Mouse (Mus musculus): ENCODE measurements around the gene Cers5.
"Not testable (repeated sequence)": the region's sequence is repeated elsewhere in the genome, so short reads cannot be mapped to it uniquely, and the experiment has no call there.

Gene Cers5

DNA sequence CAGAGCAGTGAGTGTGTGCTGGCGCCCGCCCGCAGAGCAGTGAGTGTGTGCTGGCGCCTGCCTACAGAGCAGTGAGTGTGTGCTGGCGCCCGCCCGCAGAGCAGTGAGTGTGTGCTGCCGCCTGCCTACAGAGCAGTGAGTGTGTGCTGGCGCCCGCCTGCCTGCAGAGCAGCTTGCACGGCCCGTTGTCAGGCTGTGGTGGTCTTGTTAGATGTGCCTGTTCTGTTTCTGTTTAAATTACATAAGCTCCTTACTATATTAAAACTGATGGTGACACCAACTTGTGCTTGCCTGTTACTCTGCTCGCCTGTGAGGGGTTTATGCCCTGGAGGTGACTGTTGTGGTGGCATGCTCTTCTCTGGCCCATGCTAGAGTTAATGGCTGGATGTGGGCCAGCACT, 64.5 kb downstream of the Cers5 start:
- no peak for DNase-seq (ENCODE audit: low spot score)

DNA sequence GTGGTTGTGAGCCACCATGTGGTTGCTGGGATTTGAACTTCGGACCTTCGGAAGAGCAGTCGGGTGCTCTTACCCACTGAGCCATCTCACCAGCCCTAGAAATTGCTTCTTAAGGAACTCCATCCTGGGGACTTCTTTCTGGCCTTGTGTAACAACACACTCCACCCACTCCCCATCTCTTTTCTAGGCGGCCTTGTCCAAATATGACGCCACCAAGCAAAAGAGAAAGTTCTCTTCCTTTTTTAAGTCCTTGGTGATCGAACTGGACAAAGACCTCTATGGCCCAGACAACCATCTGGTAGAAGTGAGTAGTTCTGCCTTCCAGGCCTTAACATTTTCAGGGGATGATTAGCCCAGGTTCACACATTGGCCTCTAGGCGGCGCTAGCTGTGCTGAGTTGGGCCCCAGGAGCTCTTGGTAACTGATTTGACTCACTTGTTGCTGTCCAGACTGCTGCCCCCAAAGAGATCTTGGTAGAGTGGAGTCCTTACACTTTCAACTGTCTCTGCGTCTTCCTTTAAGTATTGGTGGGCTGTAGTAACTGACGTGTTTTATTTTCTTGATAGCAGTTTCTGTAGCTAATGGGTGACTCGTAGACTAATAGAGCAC, 67.1 kb downstream of the Cers5 start, which contains the start of gene Gm17349:
Gene Gm17349, minus strand, starts transcription at position 51 of the 609 bp plus-strand sequence.
- peak; percentile 76 for DNase-seq (ENCODE audit: low spot score)

DNA sequence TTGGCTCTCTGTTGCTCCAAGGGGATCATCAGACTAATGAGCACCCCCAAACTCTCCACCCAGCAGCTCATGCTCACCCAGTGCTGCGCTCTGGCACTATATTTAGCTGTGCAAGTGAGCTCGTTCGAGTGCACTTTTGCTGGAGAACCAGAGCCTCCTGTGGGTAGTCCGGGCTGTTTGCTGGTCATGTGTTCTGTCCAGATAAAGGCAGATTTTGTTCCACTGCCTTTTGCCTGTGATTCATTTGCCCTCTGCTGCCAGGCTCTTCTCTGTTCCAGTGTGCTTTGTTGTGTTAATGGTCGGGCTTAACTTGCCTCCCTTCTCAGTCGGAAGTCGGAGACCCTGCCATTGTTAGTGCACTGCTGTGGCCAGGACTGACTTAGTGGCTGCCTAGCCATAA, 67.8 kb downstream of the Cers5 start:
- DNase-seq (ENCODE audit: low spot score), result peak; percentile 55

DNA sequence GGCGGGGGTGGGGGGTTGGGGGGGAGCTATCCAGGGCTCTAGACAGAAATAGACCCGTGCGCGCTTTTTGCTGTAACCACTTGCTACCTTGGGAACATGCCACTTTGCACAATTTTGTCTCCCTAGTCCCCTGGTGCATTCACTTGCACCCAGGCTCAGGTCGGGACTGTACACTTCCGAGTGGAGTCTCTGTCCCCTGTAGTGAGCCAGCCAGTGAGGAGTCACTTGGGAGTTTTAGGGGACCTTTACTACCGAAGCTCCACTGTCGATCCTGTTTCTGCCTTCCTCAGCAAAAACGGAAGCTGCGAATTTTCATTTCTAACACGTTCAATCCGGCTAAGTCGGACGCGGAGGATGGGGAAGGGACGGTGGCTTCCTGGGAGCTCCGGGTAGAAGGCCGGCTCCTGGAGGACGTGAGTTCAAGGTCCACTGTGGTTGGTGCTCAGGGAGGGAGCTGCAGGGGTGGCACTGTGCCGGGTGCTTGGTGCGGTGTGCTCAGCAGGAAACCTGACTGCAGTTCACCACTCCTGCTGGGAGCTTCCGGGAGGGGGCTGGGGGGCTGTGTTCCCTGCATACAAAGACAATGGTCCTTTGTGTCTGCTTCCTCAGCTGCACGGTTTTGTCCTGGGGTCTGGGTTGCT, 68.5 kb downstream of the Cers5 start:
- no peak for DNase-seq (ENCODE audit: low spot score)

DNA sequence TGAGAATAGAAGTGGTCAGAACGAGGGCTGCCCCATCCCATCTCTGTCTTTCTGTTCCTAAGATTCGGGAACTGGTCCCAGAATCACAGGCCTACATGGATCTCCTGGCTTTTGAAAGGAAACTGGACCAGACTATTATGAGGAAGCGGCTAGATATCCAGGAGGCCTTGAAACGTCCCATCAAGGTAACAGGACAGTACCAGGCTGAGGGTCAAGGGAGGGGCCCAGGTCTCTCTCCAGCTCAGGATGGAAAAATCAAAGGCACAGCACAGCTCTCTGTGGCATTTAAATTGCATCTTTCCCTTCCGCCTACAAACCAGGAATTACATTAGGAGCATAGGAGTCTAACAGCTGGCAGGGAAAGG, 69.0 kb downstream of the Cers5 start:
- DNase-seq (ENCODE audit: low spot score), result no peak

DNA sequence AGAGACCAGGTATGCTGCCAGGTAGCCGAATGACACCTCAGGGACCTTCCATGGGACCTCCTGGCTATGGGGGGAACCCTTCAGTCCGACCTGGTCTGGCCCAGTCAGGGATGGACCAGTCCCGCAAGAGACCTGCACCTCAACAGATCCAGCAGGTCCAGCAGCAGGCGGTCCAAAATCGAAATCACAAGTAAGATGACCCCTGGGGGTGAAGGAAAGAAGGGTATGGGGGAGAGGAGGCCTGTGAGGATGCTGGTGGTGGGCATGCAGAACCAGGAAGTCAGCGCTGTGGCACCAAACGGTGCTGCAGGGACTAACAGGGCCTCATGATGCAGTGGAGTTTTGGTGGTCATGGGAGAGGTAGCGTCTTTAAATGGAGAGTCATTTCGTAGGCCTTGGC, 69.6 kb downstream of the Cers5 start:
- DNase-seq (ENCODE audit: low spot score), result no peak

DNA sequence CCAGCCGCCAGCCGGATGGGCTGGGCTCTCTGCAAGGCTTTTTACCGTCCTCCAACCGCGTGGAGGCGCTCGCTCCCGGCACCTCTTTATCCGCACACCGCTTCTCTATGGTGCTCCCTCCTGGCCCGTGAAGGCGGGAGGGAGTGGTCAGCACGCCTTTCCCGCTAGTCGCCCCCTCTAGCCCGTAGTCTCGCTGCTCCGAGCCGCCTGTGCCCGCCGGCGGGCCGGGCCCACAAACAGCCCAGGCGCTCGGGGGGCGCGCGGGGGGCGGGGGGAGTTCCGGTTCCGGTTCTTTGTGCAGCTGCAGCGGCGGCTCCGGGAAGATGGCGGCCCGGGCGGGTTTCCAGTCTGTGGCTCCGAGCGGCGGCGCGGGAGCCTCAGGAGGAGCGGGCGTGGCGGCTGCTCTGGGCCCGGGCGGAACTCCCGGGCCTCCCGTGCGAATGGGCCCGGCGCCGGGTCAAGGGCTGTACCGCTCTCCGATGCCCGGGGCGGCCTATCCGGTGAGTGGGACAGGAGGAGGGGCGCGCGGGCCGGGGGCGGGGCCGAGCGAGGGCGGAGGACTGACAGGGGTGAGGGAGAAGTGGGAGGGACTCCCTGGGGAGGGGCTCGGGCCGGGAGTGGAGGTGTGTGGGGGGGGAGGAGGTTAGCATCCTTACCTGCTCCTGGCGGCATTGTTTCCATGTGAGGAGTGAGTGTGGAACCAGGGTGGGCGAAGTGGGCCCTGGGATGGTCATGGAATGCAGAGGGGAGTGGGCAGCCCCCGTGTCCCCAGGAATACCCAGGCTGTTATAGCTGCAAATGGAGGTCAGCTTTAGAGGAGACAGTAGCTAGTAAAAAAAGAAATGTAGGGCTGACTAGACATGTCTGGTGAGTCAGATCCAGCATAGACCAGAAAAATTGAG, 70.4 kb downstream of the Cers5 start, which contains the start of gene Smarcd1:
Gene Smarcd1, plus strand, starts transcription at position 131 of the 902 bp plus-strand sequence.
- DNase-seq (ENCODE audit: low spot score), result peak; percentile 94

DNA sequence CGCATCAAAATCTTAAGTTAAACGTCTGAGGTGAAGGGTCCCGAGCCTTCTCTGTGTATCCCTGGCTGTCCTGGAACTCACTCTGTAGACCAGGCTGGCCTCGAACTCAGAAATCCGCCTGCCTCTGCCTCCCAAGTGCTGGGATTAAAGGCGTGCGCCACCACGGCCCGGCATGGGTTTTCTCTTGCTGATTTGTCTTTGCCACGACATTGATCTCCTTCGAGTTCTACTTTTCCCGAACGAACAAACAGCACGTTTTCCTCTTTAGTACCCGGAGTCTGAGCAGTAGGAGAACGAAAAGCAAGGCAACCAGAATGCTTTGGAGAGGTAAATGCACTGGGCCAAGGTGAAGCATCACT, 71.1 kb downstream of the Cers5 start:
- DNase-seq (ENCODE audit: low spot score), result not testable (repeated sequence)

DNA sequence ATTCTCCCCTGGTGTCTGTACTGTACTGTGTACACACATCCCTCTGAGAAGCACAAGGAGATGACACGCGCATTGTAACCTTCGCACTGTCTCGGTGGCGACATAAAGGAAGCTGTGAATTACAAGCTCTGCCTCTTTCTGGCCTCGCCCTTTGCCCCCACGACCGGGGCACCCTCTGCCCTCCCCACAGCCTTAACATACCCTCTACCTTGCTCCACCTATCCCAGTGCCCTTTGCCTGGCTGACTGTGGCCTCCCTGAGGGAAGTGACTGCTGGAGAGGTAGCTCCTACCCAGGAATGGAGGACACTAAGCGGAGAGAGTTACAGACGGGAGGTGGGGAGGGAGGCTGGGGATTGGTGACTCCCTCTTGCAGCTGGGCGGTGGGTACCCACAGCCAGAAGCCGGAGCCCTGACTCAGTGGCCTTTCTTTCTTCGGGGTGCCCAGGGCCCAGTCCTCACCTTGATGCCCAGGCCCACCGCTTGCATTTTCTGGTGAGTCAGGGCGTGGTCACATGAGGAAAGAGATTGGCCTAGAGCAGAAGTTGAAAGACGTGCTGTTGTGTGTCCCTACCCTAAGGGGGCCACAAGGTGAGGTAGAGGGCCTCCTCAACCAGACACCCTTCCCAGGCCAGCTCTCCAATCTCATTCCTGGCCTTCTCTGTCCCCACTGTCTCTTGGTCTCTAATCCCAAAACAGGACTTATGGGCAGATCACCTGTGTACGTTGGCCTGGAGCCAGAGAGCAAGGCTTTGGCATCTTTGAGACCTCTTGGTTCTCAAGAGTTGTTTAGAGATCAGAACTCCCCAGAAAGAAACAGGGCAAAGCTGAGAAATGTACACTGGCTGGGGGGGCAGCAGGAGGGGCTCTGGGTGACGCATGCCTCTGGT, 72.2 kb downstream of the Cers5 start:
- DNase-seq (ENCODE audit: low spot score), result no peak

DNA sequence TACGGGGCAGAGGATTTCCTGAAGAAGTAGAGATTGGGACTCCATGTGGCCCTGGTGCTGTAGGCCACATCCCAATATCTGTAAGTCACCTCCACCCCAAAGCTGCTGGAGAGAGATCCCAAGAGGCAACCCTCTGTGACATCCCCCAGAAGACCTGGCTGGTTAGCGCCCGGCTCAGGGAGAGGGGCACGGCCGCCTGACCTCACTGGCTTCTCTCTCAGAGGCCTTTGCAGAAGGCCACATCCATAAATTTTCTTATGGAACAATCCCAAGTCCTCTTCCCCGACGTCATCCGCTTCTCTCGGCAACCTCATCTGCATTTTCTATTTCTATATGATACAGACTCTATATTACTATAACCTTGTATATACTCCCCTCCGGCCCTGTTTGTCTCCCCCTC, 73.0 kb downstream of the Cers5 start:
- DNase-seq (ENCODE audit: low spot score), result no peak

DNA sequence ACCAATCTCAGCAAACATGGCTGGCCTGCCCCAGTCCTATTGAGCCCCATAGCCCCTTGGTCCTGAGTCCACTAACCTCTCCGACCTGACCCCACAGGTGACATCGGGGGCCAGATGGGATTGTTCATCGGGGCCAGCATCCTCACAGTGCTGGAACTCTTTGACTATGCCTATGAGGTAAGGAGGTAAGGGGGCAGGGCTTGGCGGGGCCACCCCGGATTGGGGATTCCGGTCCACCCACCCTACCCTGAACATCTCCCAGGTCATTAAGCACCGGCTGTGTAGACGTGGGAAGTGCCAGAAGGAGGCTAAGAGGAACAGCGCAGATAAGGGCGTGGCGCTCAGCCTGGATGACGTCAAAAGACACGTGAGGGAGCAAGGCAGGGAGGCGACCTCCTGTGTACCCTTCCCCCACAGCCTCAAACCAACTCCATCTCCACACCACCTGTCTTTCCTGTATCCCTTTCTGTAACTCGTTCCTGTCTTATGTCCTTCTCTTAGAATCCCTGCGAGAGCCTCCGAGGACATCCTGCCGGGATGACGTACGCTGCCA, 74.1 kb downstream of the Cers5 start:
- no peak for DNase-seq (ENCODE audit: low spot score)

DNA sequence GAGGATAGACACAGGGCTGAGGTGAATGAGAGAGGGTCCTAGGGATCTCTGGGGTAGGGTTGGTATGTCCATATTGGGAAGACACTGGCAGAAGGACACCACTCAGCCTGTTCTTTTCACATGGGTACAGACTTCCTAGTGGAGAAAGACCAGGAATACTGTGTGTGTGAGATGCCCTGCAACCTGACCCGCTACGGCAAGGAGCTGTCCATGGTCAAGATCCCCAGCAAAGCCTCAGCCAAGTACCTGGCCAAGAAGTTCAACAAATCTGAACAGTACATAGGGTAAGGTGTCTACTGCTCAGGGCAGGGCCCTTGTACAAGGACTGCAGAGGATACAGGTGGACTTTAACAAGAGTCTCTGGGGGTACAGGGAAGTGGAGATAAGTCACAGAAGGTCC, 75.4 kb downstream of the Cers5 start:
- DNase-seq (ENCODE audit: low spot score), result no peak

DNA sequence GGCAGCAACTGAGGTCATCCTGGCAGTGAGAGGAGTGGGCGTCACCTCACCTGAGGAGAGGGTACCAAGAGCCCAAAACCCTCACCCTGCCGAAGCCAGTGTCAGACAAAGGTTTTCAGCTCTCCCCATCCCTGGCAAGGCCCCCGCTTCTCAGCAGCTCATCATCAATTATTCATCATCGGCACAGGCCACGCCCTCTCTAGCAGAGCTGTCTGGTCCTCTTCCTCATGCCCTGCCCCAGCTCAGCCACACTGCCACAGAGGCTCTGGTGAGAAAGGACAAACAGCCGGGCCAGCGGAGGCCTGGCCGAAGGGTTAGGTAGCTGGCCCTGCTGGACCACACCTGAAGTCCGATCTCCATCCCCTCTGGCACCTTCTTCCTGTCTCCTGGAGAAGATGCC, 80.7 kb downstream of the Cers5 start:
- DNase-seq (ENCODE audit: low spot score), result no peak

DNA sequence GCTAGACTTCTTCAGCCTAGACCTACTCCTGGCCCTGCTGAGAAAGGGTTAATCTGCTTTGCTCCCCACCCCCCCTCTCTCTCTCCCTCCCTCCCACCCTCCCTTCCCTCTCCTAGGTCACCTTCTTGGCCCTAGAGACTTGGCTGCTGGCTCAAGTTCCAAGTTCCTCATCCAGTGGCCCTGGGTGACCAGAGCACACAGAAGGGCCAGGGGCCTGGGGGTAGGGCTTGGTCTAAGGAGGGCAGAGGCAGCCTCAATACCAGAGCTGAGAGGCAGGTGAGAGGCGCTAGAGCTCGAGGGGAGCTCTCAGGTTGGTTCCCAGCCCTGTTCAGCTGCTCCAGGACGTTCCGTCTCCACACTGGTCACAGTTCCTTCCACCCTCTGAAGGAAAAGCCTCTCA, 81.8 kb downstream of the Cers5 start:
- no peak for DNase-seq (ENCODE audit: low spot score)

DNA sequence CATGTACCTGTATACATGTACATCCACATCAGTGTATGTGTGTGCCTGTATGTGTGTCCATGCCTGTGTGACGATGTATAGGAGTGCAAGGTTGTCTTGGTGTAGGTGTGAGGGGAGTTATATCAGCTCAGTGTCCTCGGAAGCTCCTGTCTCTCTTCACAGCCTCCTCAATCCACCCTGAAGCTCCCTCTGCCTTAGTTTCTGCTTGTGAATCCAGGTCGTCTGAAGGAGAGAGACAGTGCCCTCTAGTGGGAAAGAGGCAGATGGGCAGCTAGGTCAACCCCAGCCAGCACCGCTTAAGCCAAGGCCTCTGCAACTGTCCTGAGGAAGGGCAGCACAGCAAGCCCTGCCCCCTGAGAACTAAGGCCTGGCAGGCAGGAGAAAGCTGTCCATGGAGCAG, 84.0 kb downstream of the Cers5 start:
- peak; percentile 71 for DNase-seq (ENCODE audit: low spot score)
